Mouse (Mus musculus): ENCODE measurements around the gene Gm15056.

Gm15056 gene

DNA sequence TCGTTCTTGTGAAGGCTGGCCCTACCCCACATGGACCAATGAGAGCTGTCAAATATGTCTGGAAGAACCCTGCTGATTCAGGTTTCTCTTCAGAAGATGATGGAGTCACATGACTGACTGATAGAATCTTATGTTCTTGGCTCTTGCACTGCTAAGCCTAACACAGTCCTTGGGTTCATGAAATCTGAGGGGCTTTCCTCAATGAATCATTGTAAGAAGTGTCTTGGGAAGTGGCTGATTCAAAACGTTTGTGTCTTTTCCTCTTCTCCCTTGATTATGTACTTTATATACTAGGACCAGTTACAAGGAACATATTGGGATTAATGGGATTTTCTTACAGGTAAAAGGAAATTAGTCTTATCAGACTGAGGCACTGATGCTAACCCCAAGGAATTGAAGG is at the start of gene Gm15056:
Gm15056 (minus strand) TSS at position 101 of the 400 bp plus-strand sequence.
- DNase-seq (ENCODE audit: low read depth, low spot score): no peak

DNA sequence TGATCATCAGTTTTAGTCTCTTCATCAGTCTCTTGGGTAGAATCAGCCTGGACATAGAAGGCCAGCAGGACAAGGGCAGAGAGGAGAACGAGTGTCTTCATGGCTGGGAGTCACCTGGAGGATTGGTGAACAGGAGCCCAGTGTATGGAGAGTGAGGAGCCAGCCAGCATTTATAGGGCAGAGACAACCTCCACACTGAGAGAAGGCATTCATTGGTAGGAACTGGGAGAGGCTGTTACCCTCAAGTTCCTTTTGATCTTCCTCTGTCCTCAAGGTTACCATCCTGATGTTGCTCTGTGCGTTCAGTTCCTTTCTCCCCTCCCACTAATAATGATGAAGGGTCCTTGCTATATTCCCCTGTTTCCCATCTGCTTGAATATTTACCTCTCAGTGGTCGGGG is 42.2 kb upstream of the Gm15056 start, which contains the start of gene AY761185:
AY761185 (minus strand) TSS at position 101 of the 400 bp plus-strand sequence.
- DNase-seq (ENCODE audit: low read depth, low spot score): no peak

- DNase-seq (ENCODE audit: low read depth, low spot score): no peak
These were observed 19.5 kb upstream of the Gm15056 start, which contains the start of gene Gm6040 for GRCm38 (mm10) chr8:20921971-20922370. Gene Gm6040 (minus strand): TSS chr8:20922071.

DNA sequence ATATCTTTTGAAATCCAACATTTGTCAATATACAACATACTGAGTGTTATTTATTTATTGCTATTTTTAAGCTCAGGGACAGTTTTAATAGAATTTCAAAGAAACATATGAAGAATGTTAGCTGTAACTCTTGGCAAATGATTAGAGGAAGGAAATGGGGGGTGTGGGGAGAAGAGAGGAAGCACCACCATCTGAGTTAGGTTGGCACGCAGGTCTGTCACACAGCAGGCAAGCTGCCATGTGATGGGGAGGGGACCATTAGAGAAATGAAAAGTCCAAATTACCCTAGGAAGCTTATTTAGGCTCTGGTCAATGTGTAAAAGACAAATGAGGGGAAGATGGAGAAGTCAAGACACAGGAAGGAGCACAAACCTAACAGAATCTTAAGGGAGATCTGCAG is 9.9 kb upstream of the Gm15056 start:
- DNase-seq (ENCODE audit: low read depth, low spot score): no peak

GRCm38 (mm10) chr8:20908256-20908655 is 5.8 kb upstream of the Gm15056 start:
- DNase-seq (ENCODE audit: low read depth, low spot score): no peak

GRCm38 (mm10) chr8:20907119-20907518 is 4.7 kb upstream of the Gm15056 start:
- DNase-seq (ENCODE audit: low read depth, low spot score): no peak

GRCm38 (mm10) chr8:20892369-20892768 is 10.1 kb downstream of the Gm15056 start, which contains the start of gene Defb33:
Gene Defb33 (plus strand): TSS chr8:20892669.
- no peak for DNase-seq (ENCODE audit: low read depth, low spot score)

- DNase-seq (ENCODE audit: low read depth, low spot score): peak; percentile 17
These were observed 27.8 kb downstream of the Gm15056 start for GRCm38 (mm10) chr8:20874608-20875007.

All from ES-CJ7 (cell line).